Mouse (Mus musculus) CH12.LX (cell line): Measurements from ENCODE around the gene Zfp692. TPM values are rescaled to one million over a fixed set of nuclear protein-coding genes. Genes with fewer than 3 reads are reported as not detected.

Source experiments
- DNase-seq: peaks from one replicate; pipeline ENCODE4 v3.0.0-alpha.2; 2013; ENCODE audit errors: extremely low read depth
- H3K27ac ChIP-seq: 2 replicates; pipeline ENCODE4 v1.5.1; 2012; ENCODE audit warnings: low read depth, mild to moderate bottlenecking, control low read depth, moderate library complexity; ENCODE audit not compliant: insufficient read depth
- H3K27me3 ChIP-seq: replicated peaks from 2 replicates; pipeline ENCODE3; 2012; ENCODE audit warnings: inconsistent platforms
- H3K36me3 ChIP-seq, 2 experiments: replicated peaks in 1 of 2; 2 replicates each; pipeline versions ENCODE3 to v1.6.1; 2012; ENCODE audit warnings: inconsistent platforms in 1 of 2, low read length in 1 of 2, mild to moderate bottlenecking in 1 of 2, mixed read lengths in 1 of 2, moderate library complexity in 1 of 2; ENCODE audit not compliant: control insufficient read depth in 1 of 2, insufficient read depth in 1 of 2
- H3K4me1 ChIP-seq, 2 experiments: 2 replicates each; pipeline ENCODE4 v1.6.1; 2012; ENCODE audit warnings: inconsistent platforms in 1 of 2, moderate library complexity in 1 of 2; ENCODE audit not compliant: insufficient read depth in 2 of 2, control insufficient read depth in 1 of 2
- H3K4me2 ChIP-seq: 2 replicates; pipeline ENCODE4 v1.6.1; 2012; ENCODE audit warnings: low read depth, mild to moderate bottlenecking, control low read depth; ENCODE audit not compliant: poor library complexity, insufficient read depth, severe bottlenecking
- H3K4me3 ChIP-seq, 3 experiments: fragments of 150-350 bp in 1 of 3; sonication (generic) in 1 of 3; replicated peaks in 1 of 3; 2 replicates each; pipeline versions ENCODE3 to v1.5.1; 2011 to 2012; ENCODE audit warnings: low read depth in 2 of 3, low read length in 2 of 3, mild to moderate bottlenecking in 2 of 3, moderate library complexity in 2 of 3, control low read depth in 1 of 3, improper control_type of control experiment in 1 of 3, inconsistent platforms in 1 of 3, mixed read lengths in 1 of 3; ENCODE audit not compliant: poor library complexity in 1 of 3
- H3K79me2 ChIP-seq: replicated peaks from 2 replicates; pipeline ENCODE4 v1.6.1; 2012; ENCODE audit warnings: mild to moderate bottlenecking, moderate library complexity; ENCODE audit not compliant: control insufficient read depth, poor library complexity, insufficient read depth, severe bottlenecking; ENCODE audit errors: extremely low read depth
- H3K9ac ChIP-seq: 2 replicates; pipeline ENCODE4 v1.6.1; 2012; ENCODE audit warnings: low read depth, mild to moderate bottlenecking, control low read depth, moderate library complexity; ENCODE audit not compliant: insufficient read depth
- H3K9me3 ChIP-seq: replicated peaks from 2 replicates; pipeline ENCODE3; 2012; ENCODE audit warnings: low read length, inconsistent platforms, mixed read lengths
- BHLHE40 ChIP-seq: IDR thresholded peaks from 2 replicates; pipeline ENCODE4 v1.6.1; 2011; ENCODE audit warnings: mild to moderate bottlenecking, low read depth, low read length, improper control_type of control experiment
- CHD1 ChIP-seq: IDR thresholded peaks from 2 replicates; pipeline ENCODE4 v1.6.1; 2012; ENCODE audit warnings: low read depth, low read length, improper control_type of control experiment, inconsistent platforms
- CHD2 ChIP-seq: IDR thresholded peaks from 2 replicates; pipeline ENCODE4 v1.6.1; 2011; ENCODE audit warnings: low read length, improper control_type of control experiment
- E2F4 ChIP-seq: IDR thresholded peaks from 2 replicates; pipeline ENCODE4 v1.6.1; 2011; ENCODE audit warnings: low read depth, low read length, improper control_type of control experiment; ENCODE audit not compliant: insufficient replicate concordance
- EP300 ChIP-seq: IDR thresholded peaks from 2 replicates; pipeline ENCODE4 v1.6.1; 2011; ENCODE audit warnings: low read length, improper control_type of control experiment
- ETS1 ChIP-seq: conservative IDR thresholded peaks from 2 replicates; pipeline ENCODE4 v1.6.1; 2012; ENCODE audit warnings: low read depth, mild to moderate bottlenecking, inconsistent platforms, low read length, improper control_type of control experiment, moderate library complexity
- HCFC1 ChIP-seq: IDR thresholded peaks from 2 replicates; pipeline ENCODE4 v1.6.1; 2012; ENCODE audit warnings: low read depth, mild to moderate bottlenecking, inconsistent platforms, low read length, improper control_type of control experiment
- IRF4 ChIP-seq: IDR thresholded peaks from 2 replicates; pipeline ENCODE4 v1.6.1; 2014; ENCODE audit warnings: low read depth, mild to moderate bottlenecking, inconsistent platforms, low read length, improper control_type of control experiment
- JUN ChIP-seq: IDR thresholded peaks from 2 replicates; pipeline ENCODE4 v1.6.1; 2011; ENCODE audit warnings: low read depth, mild to moderate bottlenecking, low read length, improper control_type of control experiment, moderate library complexity; ENCODE audit not compliant: insufficient read depth
- JUND ChIP-seq: conservative IDR thresholded peaks from 2 replicates; pipeline ENCODE4 v1.6.1; 2011; ENCODE audit warnings: low read depth, low read length, improper control_type of control experiment
- KAT2A ChIP-seq: IDR thresholded peaks from 2 replicates; pipeline ENCODE4 v1.6.1; 2012; ENCODE audit warnings: low read length, improper control_type of control experiment, inconsistent platforms; ENCODE audit not compliant: insufficient replicate concordance
- MAFK ChIP-seq: IDR thresholded peaks from 2 replicates; pipeline ENCODE4 v1.6.1; 2011; ENCODE audit warnings: low read length, improper control_type of control experiment; ENCODE audit not compliant: insufficient replicate concordance
- MAX ChIP-seq: IDR thresholded peaks from 2 replicates; pipeline ENCODE4 v1.6.1; 2011; ENCODE audit warnings: low read length, improper control_type of control experiment
- MAZ ChIP-seq: IDR thresholded peaks from 2 replicates; pipeline ENCODE4 v1.6.1; 2012; ENCODE audit warnings: low read depth, mild to moderate bottlenecking, inconsistent platforms, low read length, improper control_type of control experiment, moderate library complexity
- MXI1 ChIP-seq: IDR thresholded peaks from 2 replicates; pipeline ENCODE4 v1.6.1; 2011; ENCODE audit warnings: mild to moderate bottlenecking, low read depth, low read length, improper control_type of control experiment
- MYC ChIP-seq: IDR thresholded peaks from 2 replicates; pipeline ENCODE4 v1.6.1; 2011; ENCODE audit warnings: low read depth, mild to moderate bottlenecking, improper control_type of control experiment, low read length
- NELFE ChIP-seq: IDR thresholded peaks from 2 replicates; pipeline ENCODE4 v1.6.1; 2011; ENCODE audit warnings: low read depth, low read length, improper control_type of control experiment
- NRF1 ChIP-seq: IDR thresholded peaks from 2 replicates; pipeline ENCODE4 v1.6.1; 2014; ENCODE audit warnings: low read depth, mild to moderate bottlenecking, inconsistent platforms, low read length, improper control_type of control experiment, moderate library complexity
- PAX5 ChIP-seq: IDR thresholded peaks from 2 replicates; pipeline ENCODE4 v1.6.1; 2012; ENCODE audit warnings: low read length, inconsistent platforms, mixed read lengths
- POLR2A ChIP-seq: IDR thresholded peaks from 2 replicates; pipeline ENCODE4 v1.6.1; 2011; ENCODE audit warnings: low read depth, mild to moderate bottlenecking, improper control_type of control experiment, low read length
- POLR2AphosphoS2 ChIP-seq: IDR thresholded peaks from 2 replicates; pipeline ENCODE4 v1.6.1; 2011; ENCODE audit warnings: low read depth, low read length, improper control_type of control experiment
- RAD21 ChIP-seq: IDR thresholded peaks from 2 replicates; pipeline ENCODE4 v1.6.1; 2011; ENCODE audit warnings: low read depth, mild to moderate bottlenecking, low read length, improper control_type of control experiment, moderate library complexity
- RCOR1 ChIP-seq: conservative IDR thresholded peaks from 2 replicates; pipeline ENCODE4 v1.6.1; 2012; ENCODE audit warnings: low read depth, mild to moderate bottlenecking, inconsistent platforms, low read length, improper control_type of control experiment
- SIN3A ChIP-seq: IDR thresholded peaks from 2 replicates; pipeline ENCODE4 v1.6.1; 2012; ENCODE audit warnings: low read length, improper control_type of control experiment, inconsistent platforms
- SMC3 ChIP-seq: IDR thresholded peaks from 2 replicates; pipeline ENCODE4 v1.6.1; 2011; ENCODE audit warnings: low read depth, low read length, improper control_type of control experiment
- TCF12 ChIP-seq: IDR thresholded peaks from 2 replicates; pipeline ENCODE4 v1.6.1; 2014; ENCODE audit warnings: low read depth, mild to moderate bottlenecking, inconsistent platforms, low read length, improper control_type of control experiment
- UBTF ChIP-seq: IDR thresholded peaks from 2 replicates; pipeline ENCODE4 v1.6.1; 2012; ENCODE audit warnings: low read depth, mild to moderate bottlenecking, inconsistent platforms, low read length, improper control_type of control experiment, moderate library complexity
- ZC3H11A ChIP-seq: IDR thresholded peaks from 2 replicates; pipeline ENCODE4 v1.6.1; 2012; ENCODE audit warnings: low read depth, mild to moderate bottlenecking, inconsistent platforms, low read length, improper control_type of control experiment
- ZKSCAN1 ChIP-seq: IDR thresholded peaks from 2 replicates; pipeline ENCODE4 v1.6.1; 2012; ENCODE audit warnings: low read depth, inconsistent platforms, low read length, improper control_type of control experiment, borderline replicate concordance
- ZMIZ1 ChIP-seq: IDR thresholded peaks from 2 replicates; pipeline ENCODE4 v1.6.1; 2012; ENCODE audit warnings: low read depth, mild to moderate bottlenecking, inconsistent platforms, low read length, improper control_type of control experiment
- ZNF384 ChIP-seq: IDR thresholded peaks from 2 replicates; pipeline ENCODE4 v1.6.1; 2012; ENCODE audit warnings: low read depth, low read length, improper control_type of control experiment, inconsistent platforms
- dilution Hi-C: fragments of 300-500 bp; cut with MboI; formaldehyde crosslinking; loops from 2 replicates; pipeline ENCODE4 v1.14.3; 2020; ENCODE audit warnings: low sequenced_read_pairs; ENCODE audit not compliant: extremely low pct_unique_long_range_greater_than_20kb, extremely low pct_ligation_motif_present
- in situ Hi-C: fragments of 300-500 bp; cut with MboI; formaldehyde crosslinking; loops from 3 replicates; pipeline ENCODE4 v1.14.3; 2019; ENCODE audit warnings: low sequenced_read_pairs, low pct_ligation_motif_present, low pct_unique_long_range_greater_than_20kb, mixed read lengths
- polyA plus RNA-seq: library from polyadenylated mRNA; unstranded; fragments of >175 nt; gene quantifications from 2 replicates; pipeline ENCODE4 v1.2.1, GENCODE M21; 2012; ENCODE audit warnings: low read depth; ENCODE audit not compliant: insufficient read length
- total RNA-seq, 2 experiments: library from RNA; depleted of rRNA; stranded (reverse); fragments of 300-350 nt in 1 of 2; fragments of >200 nt in 1 of 2; gene quantifications; 2 replicates each; pipeline ENCODE4 v1.2.3; 2012 to 2014

Gene Zfp692
- total and polyA plus RNA-seq, 3 experiments = 13.1 to 18.7 (median 17.7) TPM

DNA sequence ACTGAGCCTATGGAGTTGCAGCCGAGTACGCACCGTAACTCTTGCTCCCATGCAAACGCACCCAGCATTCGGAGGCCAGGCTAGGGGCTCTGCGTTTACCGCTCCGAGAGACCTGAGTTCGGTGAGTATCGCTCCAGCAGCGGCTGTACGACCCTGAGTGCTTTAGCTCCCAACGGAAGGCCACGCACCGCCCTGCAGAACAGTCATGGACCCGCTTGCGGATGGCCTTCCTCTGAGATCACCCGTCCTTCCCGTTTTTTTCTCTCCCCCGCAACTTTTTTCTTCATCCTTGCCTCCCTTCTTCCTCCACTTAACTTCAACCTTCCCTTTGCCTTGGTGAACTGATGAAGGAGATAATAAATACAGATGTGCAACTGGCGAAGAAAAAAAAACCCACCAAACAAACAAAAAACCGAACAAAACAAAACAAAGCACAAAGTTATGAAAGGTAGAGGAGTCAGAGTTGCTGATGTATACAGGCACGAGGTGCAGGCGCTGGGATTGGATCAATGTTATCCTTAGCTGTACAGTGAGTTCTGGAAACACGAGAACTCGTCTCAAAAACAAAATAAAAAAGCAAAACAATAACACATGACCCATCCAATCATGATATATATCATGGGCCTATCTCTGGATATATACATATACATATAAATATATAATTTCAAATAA, 4.0 kb upstream of the Zfp692 start:
- H3K9me3 ChIP-seq = no peaks in the 10 kb centered on the region
- DNase-seq = no peak
- H3K27me3 ChIP-seq = peaks cover 13% of the 10 kb centered on the region
- dilution Hi-C loops (no loop called here), in situ Hi-C loops (loop anchor here (10.0 kb wide), 2 partner anchors 118 to 348 kb away; no protein-coding TSS in a partner anchor)
- H3K4me3 ChIP-seq = peak overlapping the region; percentile 57 to 90 (median 63)
- H3K4me1 ChIP-seq = peaks cover 10 to 33% of the 10 kb centered on the region in 2 experiments
- H3K36me3 ChIP-seq = no peaks in the 10 kb centered on the region
- peak overlapping the region; percentile 75 for H3K4me2 ChIP-seq
- TF ChIP-seq MAZ = peak; percentile 59; the same call in 1 of the 2 replicates
- no peak for TF ChIP-seq NRF1
- 0 out of 2 replicates have a peak, but pooled peaks have one; percentile 33 for TF ChIP-seq ETS1
- TF ChIP-seq ZC3H11A = no peak
- no peak for TF ChIP-seq POLR2AphosphoS2
- 0 out of 2 replicates have a peak, but pooled peaks have one; percentile 24 for TF ChIP-seq RCOR1
- TF ChIP-seq TCF12 = no peak
- peak; percentile 74 for TF ChIP-seq ZNF384
- TF ChIP-seq POLR2A = no peak
- peak; percentile 12; the same call in 1 of the 2 replicates for TF ChIP-seq SMC3
- TF ChIP-seq UBTF = peak; percentile 99
- peak; percentile 63 for TF ChIP-seq MAX
- no peak for TF ChIP-seq CHD1
- peak; percentile 6; the same call in 1 of the 2 replicates for TF ChIP-seq HCFC1
- peak; percentile 91 for TF ChIP-seq SIN3A
- TF ChIP-seq MAFK = no peak
- TF ChIP-seq CHD2 = peak; percentile 36; the same call in 1 of the 2 replicates
- TF ChIP-seq PAX5 = no peak
- no peak for TF ChIP-seq RAD21
- no peak for TF ChIP-seq E2F4
- no peak; the same call in 1 of the 2 replicates for TF ChIP-seq MXI1
- 0 out of 2 replicates have a peak, but pooled peaks have one; percentile 60 for TF ChIP-seq MYC
- no peak for TF ChIP-seq EP300
- TF ChIP-seq IRF4 = no peak
- TF ChIP-seq BHLHE40 = 0 out of 2 replicates have a peak, but pooled peaks have one; percentile 1
- TF ChIP-seq JUN = no peak
- TF ChIP-seq KAT2A = no peak
- no peak for TF ChIP-seq ZMIZ1
- no peak for TF ChIP-seq ZKSCAN1
- TF ChIP-seq JUND = 0 out of 2 replicates have a peak, but pooled peaks have one; percentile 6
- TF ChIP-seq NELFE = 0 out of 2 replicates have a peak, but pooled peaks have one; percentile 20
- no peaks in the 10 kb centered on the region for H3K79me2 ChIP-seq
- H3K9ac ChIP-seq = peak overlapping the region; percentile 9
- peak overlapping the region; percentile 29 for H3K27ac ChIP-seq
